Mouse (Mus musculus) left cerebral cortex, adult 2 months (tissue): ENCODE measurements around the gene Senp1. TPM values are rescaled to one million over a fixed set of nuclear protein-coding genes. Genes with fewer than 3 reads are reported as not detected.

Source experiments
- DNase-seq, 2 experiments: peaks; one replicate each; pipeline ENCODE4 v3.0.0; 2021 to 2022; ENCODE audit warnings: low spot score in 2 of 2, mixed read lengths in 1 of 2; ENCODE audit errors: extremely low spot score in 1 of 2
- H3K27ac ChIP-seq: fragments of 200-600 bp; 2 replicates; pipeline ENCODE4 v1.8.1; 2022
- H3K4me3 ChIP-seq: fragments of 200-600 bp; 2 replicates; pipeline ENCODE4 v1.8.1; 2022
- CTCF ChIP-seq: fragments of 200-600 bp; IDR thresholded peaks from 2 replicates; pipeline ENCODE4 v1.8.1; 2022; ENCODE audit warnings: antibody characterized with exemption, mild to moderate bottlenecking, moderate library complexity
- intact Hi-C: fragments of 180-260 bp; cut with DNase I; formaldehyde crosslinking; loops from one replicate; pipeline ENCODE4 v1.15.1; 2025
- long read RNA-seq, 2 experiments: library from polyadenylated mRNA; stranded (forward); transcript quantifications; one replicate each; pipeline ENCODE4 v2.0.0; 2021; ENCODE audit warnings: borderline mapping rate in 2 of 2
- total RNA-seq, 2 experiments: library from RNA; stranded (reverse); gene quantifications; 2 replicates each; pipeline ENCODE4 v1.2.3; 2021

The Senp1 gene
- total RNA-seq: 10 to 100 TPM; 13.6 to 15.6 TPM
- long read RNA-seq, experiment 1, full-length matches to known transcripts: 10 of 21 reads
- long read RNA-seq, experiment 1, partial matches to known transcripts: 0 of 21 reads
- long read RNA-seq, experiment 1, other reads (novel, unspliced or antisense): 11 of 21 reads
- long read RNA-seq, experiment 2, full-length matches to known transcripts: 2 of 6 reads
- long read RNA-seq, experiment 2, partial matches to known transcripts: 1 of 6 reads
- long read RNA-seq, experiment 2, other reads (novel, unspliced or antisense): 3 of 6 reads

- intact Hi-C loops: loop anchor here (1.0 to 10.0 kb wide), 5 partner anchors 15 to 201 kb away; partner anchors contain the start of gene Zfp641
- Histone ChIP-seq H3K27ac (peak within 1 kb of the TSS; percentile 90), H3K4me3 (peak within 1 kb of the TSS; percentile 92)
Observed at GRCm38 (mm10) chr15:98093121-98094011, at the start of gene Senp1. Gene Senp1, minus strand, starts transcription at chr15:98093744.

GRCm38 (mm10) chr15:98142515-98142914 is 49.0 kb upstream of the Senp1 start:
- H3K4me3 ChIP-seq: no peak overlapping the region
- TF ChIP-seq CTCF: no peak
- H3K27ac ChIP-seq: no peak overlapping the region
- intact Hi-C loops: no loop called here
- DNase-seq: no peak

More at GRCm38 (mm10) chr15:98093121-98094011, at the start of gene Senp1:
- DNase-seq: peak; percentile 87 to 88
- no peak for TF ChIP-seq CTCF

GRCm38 (mm10) chr15:98140809-98141208 is 47.3 kb upstream of the Senp1 start:
- H3K27ac ChIP-seq: no peak overlapping the region
- intact Hi-C loops: no loop called here
- no peak for TF ChIP-seq CTCF
- H3K4me3 ChIP-seq: no peak overlapping the region
- DNase-seq: no peak

- no peak for DNase-seq
- intact Hi-C loops: no loop called here
- Histone ChIP-seq H3K4me3 (no peak overlapping the region), H3K27ac (no peak overlapping the region)
- TF ChIP-seq CTCF: no peak
Observed at GRCm38 (mm10) chr15:98139763-98140162, 46.2 kb upstream of the Senp1 start.

- TF ChIP-seq CTCF: no peak
- intact Hi-C loops: no loop called here
- Histone ChIP-seq H3K27ac (no peak overlapping the region), H3K4me3 (no peak overlapping the region)
- DNase-seq: no peak
Observed at GRCm38 (mm10) chr15:98136871-98137270, 43.3 kb upstream of the Senp1 start.

- intact Hi-C loops: no loop called here
- no peak for TF ChIP-seq CTCF
- H3K27ac ChIP-seq: peak overlapping the region; percentile 54; the same call in 1 of the 2 replicates
Observed at GRCm38 (mm10) chr15:98135671-98136070, 42.1 kb upstream of the Senp1 start.

GRCm38 (mm10) chr15:98134666-98135065 is 41.1 kb upstream of the Senp1 start:
- Histone ChIP-seq H3K27ac (peak overlapping the region; percentile 54), H3K4me3 (no peak overlapping the region)
- DNase-seq: no peak
- no peak for TF ChIP-seq CTCF
- intact Hi-C loops: no loop called here

More at GRCm38 (mm10) chr15:98135671-98136070, 42.1 kb upstream of the Senp1 start:
- no peak for DNase-seq
- H3K4me3 ChIP-seq: no peak overlapping the region

GRCm38 (mm10) chr15:98134034-98134433 is 40.5 kb upstream of the Senp1 start:
- peak overlapping the region; percentile 54 for H3K27ac ChIP-seq
- intact Hi-C loops: no loop called here
- H3K4me3 ChIP-seq: no peak overlapping the region
- no peak for DNase-seq
- TF ChIP-seq CTCF: no peak

- intact Hi-C loops: no loop called here
- Histone ChIP-seq H3K4me3 (no peak overlapping the region), H3K27ac (peak overlapping the region; percentile 37; the same call in 1 of the 2 replicates)
- TF ChIP-seq CTCF: no peak
- DNase-seq: no peak
Observed at GRCm38 (mm10) chr15:98133471-98133870, 39.9 kb upstream of the Senp1 start.

GRCm38 (mm10) chr15:98131942-98132655 is 38.6 kb upstream of the Senp1 start:
- no peak for DNase-seq
- TF ChIP-seq CTCF: no peak
- H3K27ac ChIP-seq: no peak overlapping the region; the same call in 1 of the 2 replicates
- intact Hi-C loops: no loop called here
- H3K4me3 ChIP-seq: no peak overlapping the region

- H3K27ac ChIP-seq: no peak overlapping the region
- TF ChIP-seq CTCF: no peak
- H3K4me3 ChIP-seq: no peak overlapping the region
- no peak for DNase-seq
- intact Hi-C loops: no loop called here
Observed at GRCm38 (mm10) chr15:98131451-98131850, 37.9 kb upstream of the Senp1 start.
